Mouse (Mus musculus): ENCODE measurements around the gene Gm12355. TPM values are rescaled to one million over a fixed set of nuclear protein-coding genes. Genes with fewer than 3 reads are reported as not detected.
A peak's percentile ranks its signal among the peaks of the same experiment; 100 is the strongest.

The Gm12355 gene
- total and polyA plus RNA-seq, 2 experiments from 2014 or later = 0.15 to 0.26 TPM

DNA sequence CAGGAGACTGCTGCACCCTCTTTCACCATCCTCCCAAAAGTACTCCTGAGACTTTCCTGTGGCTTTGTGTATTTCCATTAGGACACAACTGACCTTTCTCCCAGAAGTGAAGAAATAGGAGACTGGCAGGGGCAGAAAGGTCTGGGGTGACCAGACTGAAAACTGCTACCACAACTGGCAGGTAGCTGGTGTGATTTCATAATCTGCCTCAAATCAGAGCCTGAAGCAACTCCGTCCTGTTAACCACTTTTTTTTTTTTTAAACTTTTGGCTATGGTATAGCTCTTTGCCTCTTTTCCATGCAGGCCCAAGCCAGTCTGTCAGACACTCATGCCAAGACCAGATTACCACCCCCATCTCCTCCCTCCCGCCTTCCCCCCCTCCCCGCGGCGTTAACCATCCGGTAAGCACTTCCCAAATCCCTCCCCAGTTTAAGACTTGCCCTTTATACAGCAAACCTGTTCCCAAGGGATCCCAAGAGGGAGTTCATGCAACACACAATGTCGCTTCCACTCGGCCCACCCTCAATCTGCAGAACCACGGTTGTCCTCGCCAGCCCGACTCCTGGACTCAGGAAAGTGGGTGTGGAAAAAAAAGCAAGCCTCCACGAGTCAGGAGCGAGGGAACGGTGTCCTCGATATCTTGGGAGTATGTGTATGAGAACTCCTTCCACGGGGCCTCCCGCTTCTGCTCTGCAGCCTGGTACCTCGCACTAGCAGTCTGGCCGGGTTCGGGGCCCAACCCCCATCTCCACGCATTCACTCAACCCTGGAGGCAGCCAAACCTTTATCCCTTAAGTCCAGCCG is 39.2 kb downstream of the Gm12355 start:
- Histone ChIP-seq H3K9me3 (replicated peaks; ENCODE audit: control insufficient read depth, low read length) (no peaks in the 10 kb centered on the region), H3K27ac (ENCODE audit: low read depth) (peak overlapping the region; percentile 92), H3K4me1 (ENCODE audit: control insufficient read depth, insufficient read depth) (peaks cover 39% of the 10 kb centered on the region), H3K36me3 (replicated peaks; ENCODE audit: control insufficient read depth, insufficient read depth, low read length) (peaks cover 20% of the 10 kb centered on the region), H3K27me3 (ENCODE audit: control insufficient read depth, insufficient read depth, low read length) (no peaks in the 10 kb centered on the region), H3K4me3 (ENCODE audit: low read depth, low read length) (peak overlapping the region; percentile 79), H3K9ac (replicated peaks; ENCODE audit: low read depth, low read length) (peak overlapping the region; percentile 81), H3K4me2 (ENCODE audit: low read depth, low read length) (peak overlapping the region; percentile 78)
- DNase-seq (ENCODE audit: low spot score) = peak; percentile 38
- TF ChIP-seq CTCF (IDR thresholded peaks at IDR 0.05; ENCODE audit: low read depth) (no peak), EP300 (IDR thresholded peaks at IDR 0.05; ENCODE audit: low read depth) (no peak)
- 1% methylated on average over 22 of the region's 22 CpGs for WGBS
- ATAC-seq (ENCODE audit: insufficient read depth, low read depth) = 0 out of 2 replicates have a peak, but pooled peaks have one; percentile 1

DNA sequence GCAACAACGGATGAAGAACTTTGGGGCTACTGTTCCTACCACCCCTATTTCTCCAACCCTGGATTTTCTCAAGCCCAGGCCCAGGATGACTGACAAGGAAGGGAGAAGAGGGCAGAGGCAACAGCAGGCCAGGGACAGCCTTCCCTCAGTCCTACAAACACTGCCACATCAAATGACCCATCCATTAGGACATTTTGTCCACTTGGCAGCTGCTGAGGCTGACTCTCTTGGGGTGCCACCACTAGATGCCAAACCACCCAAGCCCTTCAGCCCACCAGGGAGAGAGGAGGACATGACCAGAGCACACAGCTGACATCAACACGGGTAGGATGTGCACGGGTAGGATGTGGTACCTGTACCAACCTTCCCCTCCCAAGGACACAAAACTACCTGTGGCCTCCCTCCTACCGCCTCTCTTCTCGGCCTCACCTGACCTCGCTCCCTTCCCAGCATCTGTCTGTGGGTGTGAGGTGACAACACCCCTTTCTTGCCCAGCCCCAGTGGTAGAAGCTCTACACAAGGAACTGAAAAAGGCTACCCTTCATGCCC is 40.8 kb downstream of the Gm12355 start:
- no peak for DNase-seq (ENCODE audit: low spot score)
- TF ChIP-seq EP300 (IDR thresholded peaks at IDR 0.05; ENCODE audit: low read depth) = no peak
- TF ChIP-seq CTCF (IDR thresholded peaks at IDR 0.05; ENCODE audit: low read depth) = no peak
- ATAC-seq (ENCODE audit: insufficient read depth, low read depth) = no peak
- no peak overlapping the region for H3K4me3 ChIP-seq (ENCODE audit: low read depth, low read length)
- H3K9ac ChIP-seq (replicated peaks; ENCODE audit: low read depth, low read length) = no peak overlapping the region
- no peak overlapping the region for H3K27ac ChIP-seq (ENCODE audit: low read depth)
- H3K9me3 ChIP-seq (replicated peaks; ENCODE audit: control insufficient read depth, low read length) = no peaks in the 10 kb centered on the region
- H3K4me1 ChIP-seq (ENCODE audit: control insufficient read depth, insufficient read depth) = peaks cover 39% of the 10 kb centered on the region
- H3K36me3 ChIP-seq (replicated peaks; ENCODE audit: control insufficient read depth, insufficient read depth, low read length) = peaks cover 22% of the 10 kb centered on the region
- no peaks in the 10 kb centered on the region for H3K27me3 ChIP-seq (ENCODE audit: control insufficient read depth, insufficient read depth, low read length)
- 83% methylated on average over 6 of the region's 6 CpGs for WGBS
- no peak overlapping the region for H3K4me2 ChIP-seq (ENCODE audit: low read depth, low read length)

DNA sequence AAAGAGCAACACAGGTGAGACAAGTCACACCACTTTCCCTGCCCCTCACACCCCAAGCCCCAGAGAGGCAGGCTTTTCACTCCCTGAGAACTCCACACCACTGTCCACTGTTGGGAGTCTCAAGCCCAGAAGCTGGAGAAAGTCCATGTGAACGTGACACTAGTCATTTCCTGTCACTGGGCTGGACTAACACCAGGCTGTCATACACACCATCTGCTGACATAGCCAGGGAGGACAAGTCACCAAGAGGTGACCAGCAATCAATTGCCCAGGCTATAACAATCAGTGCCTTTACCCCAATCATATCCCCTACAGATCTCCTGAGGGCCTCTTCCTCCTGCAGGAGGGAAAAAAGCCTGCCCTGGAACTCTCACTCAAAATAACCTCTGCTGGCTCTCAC is 41.3 kb downstream of the Gm12355 start:
- H3K4me3 ChIP-seq (ENCODE audit: low read depth, low read length) = no peak overlapping the region
- H3K27me3 ChIP-seq (ENCODE audit: control insufficient read depth, insufficient read depth, low read length) = no peaks in the 10 kb centered on the region
- no peak for TF ChIP-seq CTCF (IDR thresholded peaks at IDR 0.05; ENCODE audit: low read depth)
- no peak for TF ChIP-seq EP300 (IDR thresholded peaks at IDR 0.05; ENCODE audit: low read depth)
- DNase-seq (ENCODE audit: low spot score) (no peak), ATAC-seq (ENCODE audit: insufficient read depth, low read depth) (no peak)
- no peak overlapping the region for H3K4me2 ChIP-seq (ENCODE audit: low read depth, low read length)
- H3K9me3 ChIP-seq (replicated peaks; ENCODE audit: control insufficient read depth, low read length) = no peaks in the 10 kb centered on the region
- H3K4me1 ChIP-seq (ENCODE audit: control insufficient read depth, insufficient read depth) = peaks cover 34% of the 10 kb centered on the region
- peaks cover 22% of the 10 kb centered on the region for H3K36me3 ChIP-seq (replicated peaks; ENCODE audit: control insufficient read depth, insufficient read depth, low read length)
- no peak overlapping the region for H3K27ac ChIP-seq (ENCODE audit: low read depth)
- WGBS = 36% methylated on average over 1 of the region's 1 CpGs
- no peak overlapping the region for H3K9ac ChIP-seq (replicated peaks; ENCODE audit: low read depth, low read length)

DNA sequence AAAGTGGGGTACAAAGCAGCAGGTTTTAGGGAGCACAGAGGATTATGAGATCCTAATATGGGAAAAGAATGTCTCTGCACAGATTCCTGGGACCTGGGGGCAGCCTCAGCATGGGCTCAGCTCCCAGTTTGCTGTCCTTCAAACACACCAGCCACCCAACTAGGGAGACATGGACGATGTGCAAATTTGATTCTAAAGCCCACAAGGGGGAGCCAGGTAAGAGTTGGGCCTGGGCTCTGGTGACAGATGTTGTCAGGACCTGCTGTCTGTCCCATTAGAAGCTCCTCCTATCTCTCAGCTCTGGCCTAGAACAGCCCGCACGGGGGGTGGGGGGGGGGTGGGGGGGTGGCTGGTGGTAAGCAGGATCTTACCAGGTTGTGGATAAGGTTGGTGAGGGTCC is 41.9 kb downstream of the Gm12355 start:
- Histone ChIP-seq H3K4me2 (ENCODE audit: low read depth, low read length) (no peak overlapping the region), H3K27me3 (ENCODE audit: control insufficient read depth, insufficient read depth, low read length) (no peaks in the 10 kb centered on the region), H3K9ac (replicated peaks; ENCODE audit: low read depth, low read length) (no peak overlapping the region), H3K27ac (ENCODE audit: low read depth) (no peak overlapping the region), H3K9me3 (replicated peaks; ENCODE audit: control insufficient read depth, low read length) (no peaks in the 10 kb centered on the region), H3K4me1 (ENCODE audit: control insufficient read depth, insufficient read depth) (peaks cover 30% of the 10 kb centered on the region), H3K36me3 (replicated peaks; ENCODE audit: control insufficient read depth, insufficient read depth, low read length) (peaks cover 22% of the 10 kb centered on the region), H3K4me3 (ENCODE audit: low read depth, low read length) (no peak overlapping the region)
- WGBS = 26% methylated on average over 3 of the region's 3 CpGs
- no peak for DNase-seq (ENCODE audit: low spot score)
- ATAC-seq (ENCODE audit: insufficient read depth, low read depth) = no peak
- TF ChIP-seq EP300 (IDR thresholded peaks at IDR 0.05; ENCODE audit: low read depth) (no peak), CTCF (IDR thresholded peaks at IDR 0.05; ENCODE audit: low read depth) (0 out of 2 replicates have a peak, but pooled peaks have one; percentile 10)

DNA sequence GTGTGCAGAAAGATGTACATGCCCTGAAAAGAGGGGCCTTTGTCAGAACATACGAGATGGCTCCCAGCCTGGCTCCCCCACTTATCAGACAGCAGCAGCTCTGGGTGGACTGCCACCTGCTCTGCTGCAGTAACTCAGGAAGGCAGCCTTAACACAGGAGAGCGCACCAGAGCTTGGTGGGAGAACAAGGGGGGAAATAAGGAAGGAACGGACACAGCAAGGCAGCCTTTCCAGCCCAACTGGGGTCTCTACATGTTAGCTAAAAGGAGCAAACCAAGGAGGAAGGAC is 42.3 kb downstream of the Gm12355 start:
- Histone ChIP-seq H3K27ac (ENCODE audit: low read depth) (no peak overlapping the region), H3K4me3 (ENCODE audit: low read depth, low read length) (no peak overlapping the region), H3K4me1 (ENCODE audit: control insufficient read depth, insufficient read depth) (peaks cover 26% of the 10 kb centered on the region), H3K9me3 (replicated peaks; ENCODE audit: control insufficient read depth, low read length) (no peaks in the 10 kb centered on the region), H3K36me3 (replicated peaks; ENCODE audit: control insufficient read depth, insufficient read depth, low read length) (peaks cover 22% of the 10 kb centered on the region), H3K27me3 (ENCODE audit: control insufficient read depth, insufficient read depth, low read length) (no peaks in the 10 kb centered on the region), H3K9ac (replicated peaks; ENCODE audit: low read depth, low read length) (no peak overlapping the region), H3K4me2 (ENCODE audit: low read depth, low read length) (no peak overlapping the region)
- DNase-seq (ENCODE audit: low spot score) (no peak), ATAC-seq (ENCODE audit: insufficient read depth, low read depth) (no peak)
- TF ChIP-seq CTCF (IDR thresholded peaks at IDR 0.05; ENCODE audit: low read depth) (no peak), EP300 (IDR thresholded peaks at IDR 0.05; ENCODE audit: low read depth) (no peak)
- WGBS = 75% methylated on average over 3 of the region's 3 CpGs

Measured in heart, postnatal 0 days (tissue).